Mouse (Mus musculus) intestine, embryonic 15.5 days (tissue): Measurements from ENCODE around the gene 1700019D03Rik. TPM values are rescaled to one million over a fixed set of nuclear protein-coding genes. Genes with fewer than 3 reads are reported as not detected.

Experiments used
- ATAC-seq: fragments of 200-750 bp; cut with Nextera tagmentation; 2 replicates; pipeline ENCODE4 v1.8.0; 2017; ENCODE audit warnings: moderate TSS enrichment, moderate library complexity
- H3K27ac ChIP-seq: fragments of 300-500 bp; sonication (generic); 2 replicates; pipeline ENCODE4 v1.5.1; 2015; ENCODE audit warnings: mild to moderate bottlenecking, inconsistent platforms
- H3K27me3 ChIP-seq: fragments of 300-500 bp; sonication (generic); replicated peaks from 2 replicates; pipeline ENCODE4 v1.6.1; 2015; ENCODE audit warnings: inconsistent platforms
- H3K36me3 ChIP-seq: fragments of 300-500 bp; sonication (generic); 2 replicates; pipeline ENCODE4 v1.6.1; 2015; ENCODE audit warnings: inconsistent platforms
- H3K4me1 ChIP-seq: fragments of 300-500 bp; sonication (generic); replicated peaks from 2 replicates; pipeline ENCODE4 v1.6.1; 2015; ENCODE audit warnings: inconsistent platforms
- H3K4me2 ChIP-seq: fragments of 300-500 bp; sonication (generic); replicated peaks from 2 replicates; pipeline ENCODE4 v1.6.1; 2015; ENCODE audit warnings: mild to moderate bottlenecking, inconsistent platforms
- H3K4me3 ChIP-seq: fragments of 300-500 bp; sonication (generic); replicated peaks from 2 replicates; pipeline ENCODE4 v1.5.1; 2015; ENCODE audit warnings: inconsistent platforms
- H3K9ac ChIP-seq: fragments of 300-500 bp; sonication (generic); 2 replicates; pipeline ENCODE4 v1.6.1; 2015; ENCODE audit warnings: inconsistent platforms
- H3K9me3 ChIP-seq: fragments of 300-500 bp; sonication (generic); 2 replicates; pipeline ENCODE4 v1.6.1; 2016; ENCODE audit warnings: inconsistent platforms
- WGBS: fragments of 180-500 bp; shearing (Covaris S2); methylation state at CpG from one replicate; pipeline ENCODE4 v1.1.7; 2015; 5-methylcytosine and 5-hydroxymethylcytosine counted together
- polyA plus RNA-seq: library from polyadenylated mRNA; unstranded; fragments of >200 nt; fragmentation: Nextera tagmentation; extraction: Ambion mirVana; gene quantifications from 2 replicates; pipeline ENCODE4 v1.2.1, GENCODE M21; 2015

The 1700019D03Rik gene
- polyA plus RNA-seq, 1 experiment from 2014 or later = 25.5 TPM

GRCm38 (mm10) chr1:53015606-53016005, 4.4 kb downstream of the 1700019D03Rik start:
- ATAC-seq = no peak
- H3K4me1 ChIP-seq = no peaks in the 10 kb centered on the region
- H3K27me3 ChIP-seq = no peaks in the 10 kb centered on the region
- H3K9me3 ChIP-seq = no peaks in the 10 kb centered on the region
- WGBS = 84% methylated on average over 5 of the region's 5 CpGs
- no peak overlapping the region for H3K4me2 ChIP-seq
- no peak overlapping the region for H3K9ac ChIP-seq
- no peak overlapping the region for H3K4me3 ChIP-seq
- no peak overlapping the region for H3K27ac ChIP-seq
- H3K36me3 ChIP-seq = no peaks in the 10 kb centered on the region

- Histone ChIP-seq H3K27ac (no peak overlapping the region), H3K36me3 (no peaks in the 10 kb centered on the region), H3K27me3 (no peaks in the 10 kb centered on the region), H3K9ac (no peak overlapping the region), H3K4me3 (no peak overlapping the region), H3K4me1 (no peaks in the 10 kb centered on the region), H3K9me3 (no peaks in the 10 kb centered on the region), H3K4me2 (no peak overlapping the region)
- WGBS = 86% methylated on average over 6 of the region's 6 CpGs
- no peak for ATAC-seq
Observed at GRCm38 (mm10) chr1:53014716-53015115, 5.3 kb downstream of the 1700019D03Rik start.

GRCm38 (mm10) chr1:52986692-52987091, 33.3 kb downstream of the 1700019D03Rik start:
- WGBS = 70% methylated on average over 5 of the region's 5 CpGs
- no peaks in the 10 kb centered on the region for H3K9me3 ChIP-seq
- H3K27me3 ChIP-seq = no peaks in the 10 kb centered on the region
- no peak overlapping the region for H3K4me3 ChIP-seq
- no peaks in the 10 kb centered on the region for H3K4me1 ChIP-seq
- H3K36me3 ChIP-seq = no peaks in the 10 kb centered on the region
- no peak overlapping the region for H3K4me2 ChIP-seq
- no peak for ATAC-seq
- no peak overlapping the region for H3K9ac ChIP-seq
- no peak overlapping the region for H3K27ac ChIP-seq

- H3K27me3 ChIP-seq = no peaks in the 10 kb centered on the region
- 65% methylated on average over 5 of the region's 5 CpGs for WGBS
- no peak for ATAC-seq
- no peak overlapping the region for H3K4me2 ChIP-seq
- H3K9ac ChIP-seq = no peak overlapping the region
- H3K4me3 ChIP-seq = no peak overlapping the region
- H3K27ac ChIP-seq = no peak overlapping the region
- no peaks in the 10 kb centered on the region for H3K9me3 ChIP-seq
- no peaks in the 10 kb centered on the region for H3K36me3 ChIP-seq
- no peaks in the 10 kb centered on the region for H3K4me1 ChIP-seq
Observed at GRCm38 (mm10) chr1:52973198-52973597, 46.8 kb downstream of the 1700019D03Rik start.

- Histone ChIP-seq H3K9me3 (no peaks in the 10 kb centered on the region), H3K4me2 (no peak overlapping the region), H3K4me1 (no peaks in the 10 kb centered on the region), H3K36me3 (no peaks in the 10 kb centered on the region), H3K27ac (no peak overlapping the region), H3K4me3 (no peak overlapping the region), H3K9ac (no peak overlapping the region), H3K27me3 (no peaks in the 10 kb centered on the region)
- peak; percentile 31; the same call in 1 of the 2 replicates for ATAC-seq
- 76% methylated on average over 2 of the region's 2 CpGs for WGBS
Observed at GRCm38 (mm10) chr1:52971881-52972503, 48.0 kb downstream of the 1700019D03Rik start.

GRCm38 (mm10) chr1:52964581-52964980, 55.4 kb downstream of the 1700019D03Rik start:
- no peaks in the 10 kb centered on the region for H3K9me3 ChIP-seq
- no peaks in the 10 kb centered on the region for H3K27me3 ChIP-seq
- H3K4me2 ChIP-seq = no peak overlapping the region
- no peaks in the 10 kb centered on the region for H3K4me1 ChIP-seq
- ATAC-seq = no peak
- H3K4me3 ChIP-seq = no peak overlapping the region
- no peak overlapping the region for H3K27ac ChIP-seq
- WGBS = 73% methylated on average over 8 of the region's 8 CpGs
- no peaks in the 10 kb centered on the region for H3K36me3 ChIP-seq
- no peak overlapping the region for H3K9ac ChIP-seq

GRCm38 (mm10) chr1:52963097-52963496, 56.9 kb downstream of the 1700019D03Rik start:
- Histone ChIP-seq H3K27ac (no peak overlapping the region), H3K36me3 (no peaks in the 10 kb centered on the region), H3K4me1 (no peaks in the 10 kb centered on the region), H3K27me3 (no peaks in the 10 kb centered on the region), H3K9me3 (no peaks in the 10 kb centered on the region), H3K4me2 (no peak overlapping the region), H3K9ac (no peak overlapping the region), H3K4me3 (no peak overlapping the region)
- no peak for ATAC-seq
- 78% methylated on average over 2 of the region's 2 CpGs for WGBS

GRCm38 (mm10) chr1:52960191-52960590, 59.8 kb downstream of the 1700019D03Rik start:
- Histone ChIP-seq H3K9me3 (no peaks in the 10 kb centered on the region), H3K27ac (no peak overlapping the region), H3K9ac (no peak overlapping the region), H3K4me2 (no peak overlapping the region), H3K36me3 (no peaks in the 10 kb centered on the region), H3K27me3 (no peaks in the 10 kb centered on the region), H3K4me3 (no peak overlapping the region), H3K4me1 (no peaks in the 10 kb centered on the region)
- WGBS = 70% methylated on average over 6 of the region's 6 CpGs
- ATAC-seq = no peak

GRCm38 (mm10) chr1:52956746-52957145, 63.2 kb downstream of the 1700019D03Rik start:
- no peak overlapping the region for H3K4me2 ChIP-seq
- H3K27ac ChIP-seq = no peak overlapping the region
- WGBS = 68% methylated on average over 4 of the region's 4 CpGs
- ATAC-seq = no peak
- H3K4me3 ChIP-seq = no peak overlapping the region
- H3K9ac ChIP-seq = no peak overlapping the region
- 0 out of 2 replicates have a peak, but pooled peaks cover 11% of the 10 kb centered on the region for H3K4me1 ChIP-seq
- H3K9me3 ChIP-seq = no peaks in the 10 kb centered on the region
- H3K36me3 ChIP-seq = no peaks in the 10 kb centered on the region
- no peaks in the 10 kb centered on the region for H3K27me3 ChIP-seq

- H3K9me3 ChIP-seq = no peaks in the 10 kb centered on the region
- H3K4me3 ChIP-seq = no peak overlapping the region
- 0 out of 2 replicates have a peak, but pooled peaks cover 11% of the 10 kb centered on the region for H3K4me1 ChIP-seq
- no peak overlapping the region for H3K9ac ChIP-seq
- WGBS = 38% methylated on average over 6 of the region's 6 CpGs
- H3K27ac ChIP-seq = no peak overlapping the region
- ATAC-seq = no peak
- H3K36me3 ChIP-seq = no peaks in the 10 kb centered on the region
- no peak overlapping the region for H3K4me2 ChIP-seq
- H3K27me3 ChIP-seq = no peaks in the 10 kb centered on the region
Observed at GRCm38 (mm10) chr1:52955102-52955501, 64.9 kb downstream of the 1700019D03Rik start.

GRCm38 (mm10) chr1:52954456-52954855, 65.5 kb downstream of the 1700019D03Rik start:
- H3K4me1 ChIP-seq = 0 out of 2 replicates have a peak, but pooled peaks cover 11% of the 10 kb centered on the region
- H3K27me3 ChIP-seq = no peaks in the 10 kb centered on the region
- H3K9ac ChIP-seq = no peak overlapping the region
- H3K27ac ChIP-seq = no peak overlapping the region
- no peak overlapping the region for H3K4me3 ChIP-seq
- H3K9me3 ChIP-seq = no peaks in the 10 kb centered on the region
- H3K4me2 ChIP-seq = no peak overlapping the region
- no peaks in the 10 kb centered on the region for H3K36me3 ChIP-seq
- no peak for ATAC-seq
- WGBS = 51% methylated on average over 2 of the region's 2 CpGs

- peak; percentile 20; the same call in 1 of the 2 replicates for ATAC-seq
- H3K4me1 ChIP-seq = 0 out of 2 replicates have a peak, but pooled peaks cover 11% of the 10 kb centered on the region
- peak overlapping the region; percentile 97 for H3K4me2 ChIP-seq
- peak overlapping the region; percentile 73; the same call in 1 of the 2 replicates for H3K9ac ChIP-seq
- no peaks in the 10 kb centered on the region for H3K27me3 ChIP-seq
- no peak overlapping the region for H3K4me3 ChIP-seq
- H3K36me3 ChIP-seq = no peaks in the 10 kb centered on the region
- no peaks in the 10 kb centered on the region for H3K9me3 ChIP-seq
- no peak overlapping the region for H3K27ac ChIP-seq
- WGBS = 30% methylated on average over 4 of the region's 4 CpGs
Observed at GRCm38 (mm10) chr1:52953548-52953947, 66.4 kb downstream of the 1700019D03Rik start.
